Mouse (Mus musculus) embryo, embryonic 10.5 days (tissue): Measurements from ENCODE around the gene Gatad2a.
"Not testable (repeated sequence)": the region's sequence is repeated elsewhere in the genome, so short reads cannot be mapped to it uniquely, and the experiment has no call there.

Experiments used
- DNase-seq: peaks from one replicate; pipeline ENCODE4 v3.0.0-alpha.2; 2015; ENCODE audit warnings: low spot score

Gene Gatad2a

GRCm38 (mm10) chr8:69995422-69995775 lies 785 bp downstream of the Gatad2a start:
- no peak for DNase-seq

- DNase-seq = not testable (repeated sequence)
These were observed 7.2 kb downstream of the Gatad2a start for GRCm38 (mm10) chr8:69988936-69989335.

- no peak for DNase-seq
These were observed 8.4 kb downstream of the Gatad2a start for GRCm38 (mm10) chr8:69987744-69988143.

- no peak for DNase-seq
These were observed 11.2 kb downstream of the Gatad2a start for GRCm38 (mm10) chr8:69984876-69985553.

- DNase-seq = no peak
These were observed 17.7 kb downstream of the Gatad2a start for GRCm38 (mm10) chr8:69978456-69978855.

- DNase-seq = no peak
These were observed 21.4 kb downstream of the Gatad2a start for GRCm38 (mm10) chr8:69974806-69975205.

GRCm38 (mm10) chr8:69974194-69974614 lies 22.0 kb downstream of the Gatad2a start:
- DNase-seq = peak; percentile 96

GRCm38 (mm10) chr8:69973442-69974161 lies 22.6 kb downstream of the Gatad2a start:
- DNase-seq = peak; percentile 59

GRCm38 (mm10) chr8:69973063-69973441 lies 23.1 kb downstream of the Gatad2a start:
- peak; percentile 1 for DNase-seq

GRCm38 (mm10) chr8:69970880-69971279 lies 25.3 kb downstream of the Gatad2a start:
- no peak for DNase-seq

GRCm38 (mm10) chr8:69967291-69967933 lies 28.8 kb downstream of the Gatad2a start:
- no peak for DNase-seq

GRCm38 (mm10) chr8:69959241-69959640 lies 36.9 kb downstream of the Gatad2a start:
- DNase-seq = no peak

GRCm38 (mm10) chr8:69957879-69958278 lies 38.3 kb downstream of the Gatad2a start:
- no peak for DNase-seq

- no peak for DNase-seq
These were observed 38.8 kb downstream of the Gatad2a start for GRCm38 (mm10) chr8:69957419-69957818.

- no peak for DNase-seq
These were observed 39.5 kb downstream of the Gatad2a start for GRCm38 (mm10) chr8:69956651-69957050.

- DNase-seq = no peak
These were observed 41.5 kb downstream of the Gatad2a start for GRCm38 (mm10) chr8:69954642-69955041.

GRCm38 (mm10) chr8:69954213-69954612 lies 42.0 kb downstream of the Gatad2a start:
- no peak for DNase-seq

- no peak for DNase-seq
These were observed 45.9 kb downstream of the Gatad2a start for GRCm38 (mm10) chr8:69950300-69950699.

GRCm38 (mm10) chr8:69942495-69942894 lies 53.7 kb downstream of the Gatad2a start:
- not testable (repeated sequence) for DNase-seq

- DNase-seq = no peak
These were observed 55.8 kb downstream of the Gatad2a start for GRCm38 (mm10) chr8:69940386-69940785.

- DNase-seq = peak; percentile 72
These were observed 56.6 kb downstream of the Gatad2a start for GRCm38 (mm10) chr8:69939633-69940032.

GRCm38 (mm10) chr8:69938245-69938982 lies 57.8 kb downstream of the Gatad2a start:
- DNase-seq = no peak
